Mouse (Mus musculus) forebrain, embryonic 15.5 days (tissue): ENCODE results near the gene Tgfb2. TPM values are rescaled to one million over a fixed set of nuclear protein-coding genes. Genes with fewer than 3 reads are reported as not detected.

ENCODE experiments used
- ATAC-seq: fragments of 200-750 bp; cut with Nextera tagmentation; replicated peaks from 2 replicates; pipeline ENCODE4 v1.8.0; 2017; ENCODE audit warnings: mild to moderate bottlenecking, moderate TSS enrichment, moderate library complexity
- H3K27ac ChIP-seq: fragments of 300-500 bp; sonication (generic); replicated peaks from 2 replicates; pipeline ENCODE4 v1.5.1; 2015; ENCODE audit warnings: mild to moderate bottlenecking, inconsistent platforms
- H3K27me3 ChIP-seq: fragments of 300-500 bp; sonication (generic); 2 replicates; pipeline ENCODE4 v1.6.1; 2015; ENCODE audit warnings: inconsistent platforms
- H3K36me3 ChIP-seq: fragments of 300-500 bp; sonication (generic); 2 replicates; pipeline ENCODE4 v1.6.1; 2015; ENCODE audit warnings: mild to moderate bottlenecking, inconsistent platforms
- H3K4me1 ChIP-seq: fragments of 300-500 bp; sonication (generic); 2 replicates; pipeline ENCODE4 v1.6.1; 2015; ENCODE audit warnings: inconsistent platforms
- H3K4me2 ChIP-seq: fragments of 300-500 bp; sonication (generic); replicated peaks from 2 replicates; pipeline ENCODE4 v1.6.1; 2015; ENCODE audit warnings: mild to moderate bottlenecking, inconsistent platforms
- H3K4me3 ChIP-seq: fragments of 300-500 bp; sonication (generic); 2 replicates; pipeline ENCODE4 v1.5.1; 2015; ENCODE audit warnings: mild to moderate bottlenecking, inconsistent platforms
- H3K9ac ChIP-seq: fragments of 300-500 bp; sonication (generic); replicated peaks from 2 replicates; pipeline ENCODE4 v1.6.1; 2015; ENCODE audit warnings: mild to moderate bottlenecking, inconsistent platforms
- H3K9me3 ChIP-seq: fragments of 300-500 bp; sonication (generic); 2 replicates; pipeline ENCODE4 v1.6.1; 2016; ENCODE audit warnings: inconsistent platforms
- WGBS: fragments of 180-500 bp; shearing (Covaris S2); methylation state at CpG from one replicate; pipeline ENCODE4 v1.1.7; 2015; ENCODE audit warnings: mixed read lengths; 5-methylcytosine and 5-hydroxymethylcytosine counted together
- polyA plus RNA-seq: library from polyadenylated mRNA; unstranded; fragments of >200 nt; fragmentation: Nextera tagmentation; extraction: Ambion mirVana; gene quantifications from 2 replicates; pipeline ENCODE4 v1.2.1, GENCODE M21; 2015

Tgfb2 gene
- 17.7 and 19.6 TPM in 2 replicates for polyA plus RNA-seq

DNA sequence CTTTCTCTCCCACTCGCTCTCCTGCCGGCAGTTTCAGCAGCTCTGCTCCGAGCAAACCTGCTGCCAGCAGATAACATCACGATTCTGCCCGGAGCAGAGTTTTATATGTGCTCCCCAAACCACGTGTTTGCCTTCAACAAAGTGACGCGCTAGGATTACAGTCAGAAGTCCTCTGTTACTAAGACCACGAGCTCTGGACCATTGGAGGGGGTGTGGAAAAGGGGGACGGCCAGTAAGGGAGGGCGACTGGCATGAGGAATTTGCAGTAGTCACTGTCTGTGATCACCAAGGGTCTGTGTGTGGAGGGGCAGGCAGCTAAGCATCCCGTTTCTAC is at the start of gene Tgfb2:
TSS of gene Tgfb2 (minus strand) at position 75 of the 334 bp plus-strand sequence.
- peak; percentile 44 for ATAC-seq
- WGBS: 2% methylated on average over 12 of the region's 12 CpGs
- peaks cover 30% of the 10 kb centered on the region for H3K4me1 ChIP-seq

DNA sequence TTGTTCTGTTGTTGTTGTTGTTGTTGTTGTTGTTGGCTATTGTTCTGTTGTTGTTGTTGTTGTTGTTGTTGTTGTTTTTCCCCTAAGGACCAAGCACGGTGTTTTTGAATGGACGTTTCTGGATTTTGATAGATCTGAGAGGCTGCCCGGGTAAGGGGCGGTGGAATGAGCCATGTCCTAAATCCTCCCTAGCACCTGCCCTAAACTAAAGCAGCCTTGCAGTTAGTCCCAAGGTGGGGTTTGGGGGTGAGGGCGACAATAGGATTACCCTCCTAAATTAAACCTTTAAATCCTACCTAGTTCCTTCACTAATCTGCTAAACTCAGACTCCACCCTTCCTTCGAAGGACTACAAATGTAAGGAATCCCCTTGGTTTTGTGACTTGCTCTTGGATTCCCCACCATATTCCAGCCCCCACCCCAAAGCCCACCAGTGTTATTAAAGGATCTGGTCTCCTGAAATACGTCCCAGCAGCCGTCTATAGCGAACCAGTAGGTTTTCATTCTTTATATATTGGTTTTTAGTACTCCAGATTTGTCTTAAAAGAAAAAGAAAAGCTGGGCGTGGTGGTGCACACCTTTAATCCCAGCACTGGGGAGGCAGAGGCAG is 44.0 kb upstream of the Tgfb2 start:
- 36% methylated on average over 10 of the region's 10 CpGs for WGBS
- H3K4me3 ChIP-seq: peak overlapping the region; percentile 66
- peak overlapping the region; percentile 80 for H3K27ac ChIP-seq

More for the DNA sequence above, at the start of gene Tgfb2:
- Histone ChIP-seq H3K9me3 (no peaks in the 10 kb centered on the region), H3K4me2 (peak within 1 kb of the TSS; percentile 94), H3K9ac (peak within 1 kb of the TSS; percentile 63), H3K36me3 (no peaks in the 10 kb centered on the region), H3K27me3 (peaks cover 4% of the 10 kb centered on the region; the same call in 1 of the 2 replicates), H3K27ac (peak within 1 kb of the TSS; percentile 39), H3K4me3 (peak within 1 kb of the TSS; percentile 60)

DNA sequence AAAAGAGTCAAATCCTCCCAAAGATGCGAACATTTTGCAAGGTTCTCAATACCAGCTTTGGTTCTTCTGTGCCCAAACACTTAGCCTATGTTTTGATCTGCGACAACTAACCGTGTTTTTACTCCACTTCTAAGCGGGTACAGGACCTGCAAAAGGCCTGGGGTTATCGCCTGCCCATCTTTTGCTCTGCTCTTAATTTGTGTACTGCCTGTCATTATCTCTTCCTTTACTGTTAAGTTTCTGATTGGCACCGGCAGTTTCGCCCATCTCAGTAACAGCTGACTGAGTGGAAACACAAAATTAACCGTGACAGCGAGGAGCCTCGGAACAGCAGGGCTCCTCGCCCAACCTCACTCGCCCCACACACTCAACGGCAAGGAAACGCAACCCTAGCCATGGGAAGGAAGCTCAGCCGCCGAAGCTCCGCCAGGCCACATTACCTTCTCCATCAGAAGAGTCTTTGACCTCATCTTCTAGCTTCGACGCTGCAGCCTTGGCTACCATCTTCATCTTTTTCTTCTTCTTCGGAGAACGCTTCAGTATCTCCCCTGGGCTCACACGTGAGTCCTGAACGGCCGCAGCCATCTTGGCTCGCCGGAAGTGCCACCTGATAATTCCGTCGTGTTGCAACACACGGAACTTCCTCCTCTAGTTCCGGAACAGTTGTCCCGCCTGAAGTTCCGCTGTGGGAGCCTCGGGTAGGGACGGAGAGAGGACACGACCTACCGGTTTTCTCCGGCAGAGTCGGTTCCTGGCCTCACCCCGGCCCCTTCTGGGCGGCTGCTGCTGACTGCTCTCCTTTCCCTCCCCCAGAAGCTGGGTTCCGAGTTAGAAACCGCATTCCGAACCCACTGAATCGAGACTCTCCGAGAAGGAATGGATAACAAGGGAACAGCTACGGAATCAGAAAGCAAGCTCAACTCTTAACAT is 43.2 kb upstream of the Tgfb2 start, which contains the start of gene Rrp15:
TSS of gene Rrp15 (minus strand) at position 635 of the 930 bp plus-strand sequence.
- Histone ChIP-seq H3K4me3 (peak within 1 kb of the TSS; percentile 66), H3K9me3 (no peaks in the 10 kb centered on the region), H3K27ac (peak within 1 kb of the TSS; percentile 80), H3K9ac (peak within 1 kb of the TSS; percentile 81), H3K27me3 (no peaks in the 10 kb centered on the region), H3K36me3 (no peaks in the 10 kb centered on the region), H3K4me2 (peak within 1 kb of the TSS; percentile 80), H3K4me1 (peaks cover 27% of the 10 kb centered on the region)
- WGBS: under 1% methylated on average over 46 of the region's 46 CpGs
- peak; percentile 93 for ATAC-seq

More for the DNA sequence above, 44.0 kb upstream of the Tgfb2 start:
- Histone ChIP-seq H3K9ac (peak overlapping the region; percentile 81), H3K4me2 (peak overlapping the region; percentile 80), H3K27me3 (no peaks in the 10 kb centered on the region), H3K9me3 (no peaks in the 10 kb centered on the region), H3K4me1 (peaks cover 27% of the 10 kb centered on the region), H3K36me3 (no peaks in the 10 kb centered on the region)
- ATAC-seq: peak; percentile 75

DNA sequence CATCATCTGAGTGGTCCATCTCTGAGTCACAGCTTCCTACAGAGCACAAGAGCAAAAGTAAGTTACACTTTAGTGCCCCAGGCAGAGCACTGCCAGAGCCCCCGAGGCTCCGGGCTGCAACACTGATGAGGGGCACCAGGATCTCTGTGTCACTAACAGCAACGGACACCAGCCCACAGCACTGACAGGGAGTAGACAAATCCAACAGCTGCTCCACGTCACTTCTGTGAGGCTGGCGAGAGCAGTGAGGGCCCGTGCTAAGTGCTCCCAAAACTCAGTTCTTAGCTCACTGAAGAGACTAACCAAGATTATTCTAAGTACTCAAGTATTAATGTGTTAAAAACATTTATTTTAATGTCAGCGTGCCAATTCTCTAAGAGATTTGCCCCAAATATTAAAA is 34.0 kb upstream of the Tgfb2 start:
- Histone ChIP-seq H3K27ac (no peak overlapping the region), H3K4me3 (no peak overlapping the region), H3K4me1 (no peaks in the 10 kb centered on the region), H3K36me3 (peaks cover 23% of the 10 kb centered on the region), H3K27me3 (no peaks in the 10 kb centered on the region), H3K4me2 (no peak overlapping the region), H3K9me3 (no peaks in the 10 kb centered on the region), H3K9ac (no peak overlapping the region)
- 85% methylated on average over 7 of the region's 7 CpGs for WGBS
- no peak for ATAC-seq

DNA sequence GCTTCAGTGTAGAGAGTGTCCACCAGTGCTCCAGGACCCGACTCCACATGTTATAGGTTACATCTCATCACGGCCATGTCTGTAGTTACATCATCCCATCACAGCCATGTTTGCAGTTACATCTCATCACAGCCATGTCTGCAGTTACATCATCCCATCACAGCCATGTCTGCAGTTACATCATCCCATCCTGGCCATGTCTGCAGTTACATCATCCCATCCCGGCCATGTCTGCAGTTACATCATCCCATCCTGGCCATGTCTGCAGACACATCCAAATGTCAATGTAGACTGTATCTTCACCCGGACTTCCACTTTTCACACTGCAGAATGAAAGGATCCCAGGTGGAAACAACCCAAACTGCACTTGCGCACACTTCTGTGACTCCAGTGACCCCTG is 29.7 kb upstream of the Tgfb2 start:
- no peak overlapping the region for H3K4me3 ChIP-seq
- H3K27ac ChIP-seq: no peak overlapping the region
- WGBS: 96% methylated on average over 5 of the region's 5 CpGs
- H3K4me1 ChIP-seq: no peaks in the 10 kb centered on the region
- H3K9ac ChIP-seq: no peak overlapping the region
- no peaks in the 10 kb centered on the region for H3K27me3 ChIP-seq
- no peak overlapping the region for H3K4me2 ChIP-seq
- H3K9me3 ChIP-seq: no peaks in the 10 kb centered on the region
- no peak for ATAC-seq
- peaks cover 23% of the 10 kb centered on the region for H3K36me3 ChIP-seq

DNA sequence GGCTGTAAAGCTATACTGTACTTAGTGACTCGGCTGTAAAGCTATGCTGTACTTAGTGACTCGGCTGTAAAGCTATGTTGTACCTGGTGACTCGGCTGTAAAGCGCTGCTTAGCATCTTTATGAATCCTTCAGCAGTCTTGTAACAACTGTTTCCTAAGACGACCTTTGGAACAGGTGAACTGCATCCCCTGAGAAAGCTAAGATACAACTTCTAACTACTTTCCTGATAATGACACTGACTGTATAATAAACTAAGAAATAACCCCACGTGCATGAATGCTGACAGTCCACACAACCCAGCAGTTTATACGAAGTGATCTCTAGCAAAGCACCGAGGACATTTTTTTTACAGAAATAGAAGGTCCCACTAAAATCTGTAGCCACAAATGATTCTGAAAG is 27.3 kb upstream of the Tgfb2 start:
- H3K27me3 ChIP-seq: no peaks in the 10 kb centered on the region
- ATAC-seq: no peak
- no peak overlapping the region for H3K4me3 ChIP-seq
- H3K9me3 ChIP-seq: no peaks in the 10 kb centered on the region
- peaks cover 16% of the 10 kb centered on the region for H3K36me3 ChIP-seq
- H3K4me2 ChIP-seq: no peak overlapping the region
- no peaks in the 10 kb centered on the region for H3K4me1 ChIP-seq
- no peak overlapping the region for H3K9ac ChIP-seq
- no peak overlapping the region for H3K27ac ChIP-seq
- 96% methylated on average over 8 of the region's 8 CpGs for WGBS

DNA sequence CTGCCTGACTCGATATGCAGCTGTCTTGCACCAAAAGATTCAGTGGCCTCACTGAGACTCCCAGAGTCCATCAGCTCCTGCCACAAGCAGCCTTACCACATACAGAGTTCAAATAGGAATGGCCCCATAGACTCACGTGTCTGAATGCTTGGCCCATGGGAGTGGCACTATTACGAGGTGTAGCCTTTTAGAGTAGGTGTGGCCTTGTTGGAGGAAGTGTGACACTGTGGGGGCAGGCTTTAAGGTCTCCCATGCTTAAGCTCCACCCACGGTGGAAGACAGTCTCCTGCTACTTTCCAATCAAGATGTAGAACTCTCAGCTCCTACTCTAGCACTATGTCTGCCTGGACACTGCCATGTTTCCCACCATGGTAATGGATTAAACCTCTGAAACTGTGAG is 23.0 kb upstream of the Tgfb2 start:
- H3K9ac ChIP-seq: no peak overlapping the region
- no peaks in the 10 kb centered on the region for H3K36me3 ChIP-seq
- no peak overlapping the region for H3K27ac ChIP-seq
- H3K27me3 ChIP-seq: no peaks in the 10 kb centered on the region
- no peaks in the 10 kb centered on the region for H3K4me1 ChIP-seq
- 72% methylated on average over 4 of the region's 4 CpGs for WGBS
- H3K9me3 ChIP-seq: no peaks in the 10 kb centered on the region
- no peak overlapping the region for H3K4me2 ChIP-seq
- ATAC-seq: no peak
- no peak overlapping the region for H3K4me3 ChIP-seq

DNA sequence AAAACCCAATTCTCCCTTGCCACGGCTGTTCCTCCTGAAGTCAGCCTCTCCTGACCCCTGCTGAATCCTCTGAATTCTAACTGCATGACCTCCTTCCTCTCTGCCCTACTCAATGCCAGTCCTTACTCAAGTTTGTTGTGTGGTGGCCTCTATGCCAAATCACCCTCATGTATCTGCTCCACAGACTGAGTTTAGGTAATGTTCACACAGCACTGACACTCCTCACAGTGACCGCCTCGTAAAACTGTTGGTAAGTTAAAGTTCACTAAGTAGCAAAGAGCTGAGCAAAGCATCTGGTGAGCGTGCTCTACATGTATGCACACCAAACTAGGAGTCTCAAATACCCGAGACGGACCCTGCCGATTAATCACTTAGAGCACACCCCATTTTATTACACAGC is 20.3 kb upstream of the Tgfb2 start:
- H3K9ac ChIP-seq: no peak overlapping the region

DNA sequence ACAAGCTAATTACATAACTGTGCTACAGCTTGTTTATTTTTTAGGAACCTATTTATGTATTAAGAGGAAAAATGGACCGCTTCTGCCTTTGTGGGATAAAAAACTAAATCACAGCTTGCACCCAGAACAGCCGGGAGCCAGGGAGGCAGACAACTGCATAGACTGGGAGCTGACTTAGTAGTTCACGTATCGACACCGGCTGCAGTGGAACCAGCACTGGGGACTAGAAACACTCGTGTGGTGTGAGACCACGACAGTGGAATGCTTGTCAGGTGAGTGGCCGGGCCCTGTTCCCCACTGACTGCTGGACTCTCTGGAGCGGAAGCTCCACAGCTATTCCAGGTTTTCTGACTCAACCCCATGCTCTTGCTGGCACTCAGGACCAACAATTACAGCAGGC is 16.5 kb upstream of the Tgfb2 start:
- H3K36me3 ChIP-seq: peaks cover 14% of the 10 kb centered on the region; the same call in 1 of the 2 replicates
- no peak overlapping the region for H3K27ac ChIP-seq
- H3K9me3 ChIP-seq: no peaks in the 10 kb centered on the region
- H3K4me3 ChIP-seq: no peak overlapping the region
- H3K4me1 ChIP-seq: 0 out of 2 replicates have a peak, but pooled peaks cover 2% of the 10 kb centered on the region
- no peaks in the 10 kb centered on the region for H3K27me3 ChIP-seq
- no peak overlapping the region for H3K4me2 ChIP-seq
- 0 out of 2 replicates have a peak, but pooled peaks have one; percentile 26 for ATAC-seq
- H3K9ac ChIP-seq: no peak overlapping the region
- WGBS: 84% methylated on average over 9 of the region's 9 CpGs

More for the DNA sequence above, 20.3 kb upstream of the Tgfb2 start:
- no peak for ATAC-seq
- Histone ChIP-seq H3K4me2 (no peak overlapping the region), H3K9me3 (no peaks in the 10 kb centered on the region), H3K4me1 (0 out of 2 replicates have a peak, but pooled peaks cover 2% of the 10 kb centered on the region), H3K36me3 (0 out of 2 replicates have a peak, but pooled peaks cover 2% of the 10 kb centered on the region), H3K4me3 (no peak overlapping the region), H3K27ac (no peak overlapping the region), H3K27me3 (no peaks in the 10 kb centered on the region)
- WGBS: 74% methylated on average over 7 of the region's 7 CpGs

DNA sequence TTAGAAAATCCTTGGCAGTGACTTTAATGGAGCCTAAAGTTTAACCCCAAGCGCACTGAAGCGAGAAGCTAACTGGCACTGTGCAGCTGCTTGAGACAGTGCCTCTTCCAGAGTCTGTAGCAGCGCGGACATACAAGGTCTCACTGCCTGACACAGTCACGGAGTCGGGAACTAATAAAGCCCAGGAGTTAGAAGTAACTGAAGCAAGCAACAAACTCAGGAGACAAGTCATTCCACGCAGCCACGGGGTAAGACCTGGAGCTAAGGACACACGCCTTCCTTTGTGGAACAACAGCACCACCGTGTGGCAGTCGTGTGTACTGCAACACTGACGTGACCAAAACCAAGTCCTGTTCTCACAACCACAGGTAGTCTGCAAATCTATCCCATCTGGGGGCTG is 16.1 kb upstream of the Tgfb2 start:
- whole genome bisulfite sequencing: 37% methylated on average over 12 of the region's 12 CpGs
- no peak overlapping the region for H3K4me2 ChIP-seq
- H3K4me3 ChIP-seq: no peak overlapping the region
- peak; percentile 81 for ATAC-seq
- no peak overlapping the region for H3K27ac ChIP-seq
- H3K27me3 ChIP-seq: no peaks in the 10 kb centered on the region
- H3K9me3 ChIP-seq: no peaks in the 10 kb centered on the region
- peaks cover 14% of the 10 kb centered on the region; the same call in 1 of the 2 replicates for H3K36me3 ChIP-seq
- H3K9ac ChIP-seq: no peak overlapping the region
- 0 out of 2 replicates have a peak, but pooled peaks cover 2% of the 10 kb centered on the region for H3K4me1 ChIP-seq

DNA sequence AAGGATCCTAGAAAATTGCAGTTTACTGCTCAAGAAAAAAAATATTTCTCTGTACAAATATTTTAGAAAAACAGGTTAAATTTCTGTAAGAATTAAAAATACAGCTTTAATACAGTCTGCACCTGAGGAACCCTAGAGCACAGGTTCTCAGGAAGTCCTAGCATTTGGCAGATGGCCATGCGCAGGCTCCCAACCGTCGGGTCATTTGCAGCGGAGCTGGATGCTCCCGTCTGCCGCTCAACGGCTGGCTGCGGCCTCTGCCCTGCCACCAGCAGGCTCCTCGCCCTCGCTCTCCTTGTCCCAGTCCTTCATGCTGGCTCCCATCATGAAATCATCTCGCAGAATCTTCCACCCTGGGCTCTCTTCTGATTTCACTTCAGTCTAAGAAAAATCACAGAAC is 15.4 kb upstream of the Tgfb2 start:
- Histone ChIP-seq H3K9ac (no peak overlapping the region), H3K36me3 (peaks cover 14% of the 10 kb centered on the region; the same call in 1 of the 2 replicates), H3K4me3 (no peak overlapping the region), H3K9me3 (no peaks in the 10 kb centered on the region), H3K27me3 (no peaks in the 10 kb centered on the region), H3K4me1 (0 out of 2 replicates have a peak, but pooled peaks cover 2% of the 10 kb centered on the region), H3K27ac (no peak overlapping the region), H3K4me2 (no peak overlapping the region)
- ATAC-seq: no peak
- 90% methylated on average over 11 of the region's 11 CpGs for WGBS

DNA sequence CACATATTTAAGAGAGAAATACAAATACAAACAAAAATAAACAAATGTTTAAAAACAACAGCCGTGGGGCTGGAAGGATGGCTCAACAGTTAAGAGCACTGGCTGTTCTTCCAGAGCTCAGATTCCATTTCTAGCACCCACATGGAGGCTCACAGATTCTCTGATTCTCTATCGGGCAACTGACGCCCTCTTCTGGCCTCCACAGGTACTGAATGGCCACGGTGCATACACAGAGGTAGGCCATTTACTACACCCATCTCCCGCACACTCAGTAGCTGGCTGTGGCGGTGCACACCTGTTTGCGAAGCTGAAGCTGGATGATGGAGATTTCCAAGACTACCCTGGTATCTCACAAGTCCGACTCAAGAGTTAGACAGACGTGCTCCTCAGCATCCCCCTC is 13.9 kb upstream of the Tgfb2 start:
- Histone ChIP-seq H3K4me3 (no peak overlapping the region), H3K9ac (no peak overlapping the region), H3K36me3 (peaks cover 14% of the 10 kb centered on the region; the same call in 1 of the 2 replicates), H3K4me1 (0 out of 2 replicates have a peak, but pooled peaks cover 2% of the 10 kb centered on the region), H3K27ac (no peak overlapping the region), H3K9me3 (no peaks in the 10 kb centered on the region), H3K27me3 (no peaks in the 10 kb centered on the region), H3K4me2 (no peak overlapping the region)
- WGBS: 94% methylated on average over 9 of the region's 9 CpGs
- ATAC-seq: no peak
